Mouse (Mus musculus) kidney, postnatal 10 days (tissue): Measurements from ENCODE around the gene Birc7.

Experiments used
- DNase-seq: peaks from one replicate; pipeline ENCODE4 v3.0.0; 2021; ENCODE audit warnings: mixed read lengths

Gene Birc7

DNA sequence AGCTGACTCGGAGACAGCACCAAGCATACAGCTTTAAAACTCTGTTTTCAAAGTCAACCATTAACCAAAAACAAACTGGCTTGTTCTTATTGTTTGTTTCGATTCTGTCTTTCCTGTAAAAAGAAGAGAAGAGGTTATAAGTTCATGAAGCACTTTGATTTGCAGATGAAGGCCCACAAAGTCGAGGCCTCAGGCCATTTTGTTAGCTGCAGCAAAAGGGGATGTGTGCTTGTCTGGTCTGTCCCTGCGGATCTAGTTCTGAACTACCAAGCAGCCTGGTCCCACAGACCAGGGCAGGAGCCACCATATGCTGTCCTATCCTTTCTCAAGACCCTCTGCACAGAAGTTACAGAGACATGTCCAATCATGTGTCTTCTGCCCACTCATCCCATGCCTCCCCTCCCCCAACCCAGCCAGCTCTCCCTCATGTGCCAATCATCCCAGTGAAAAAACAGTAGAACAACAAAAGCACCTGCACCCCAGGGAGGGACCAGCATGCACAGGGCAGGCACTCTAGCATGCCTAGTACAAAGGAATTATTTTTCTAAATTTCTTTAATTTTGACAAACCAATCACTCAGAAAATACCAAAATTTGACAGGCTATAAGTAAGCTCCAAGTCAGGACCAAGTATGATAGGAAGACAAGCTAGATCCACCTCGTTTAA is 23.1 kb upstream of the Birc7 start:
- DNase-seq = no peak

DNA sequence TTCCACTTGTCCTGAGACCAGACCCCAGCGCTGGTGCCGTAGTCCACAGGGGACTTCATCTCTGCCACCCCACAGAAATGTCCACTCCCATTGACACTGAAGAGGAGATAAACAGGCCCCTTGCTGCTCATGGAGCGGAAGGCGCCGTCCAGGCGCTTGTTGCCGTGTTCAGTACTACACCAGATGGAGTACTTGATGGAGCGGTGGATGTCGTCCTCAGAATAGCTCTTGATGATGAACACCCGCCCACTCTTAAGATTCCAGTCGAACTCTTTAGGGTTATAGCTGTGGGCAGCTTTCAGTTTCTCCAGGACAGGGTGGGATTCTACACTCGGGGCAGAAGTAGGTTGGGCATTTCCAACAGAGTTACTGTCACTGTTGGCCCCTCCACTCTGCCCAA is 17.9 kb upstream of the Birc7 start:
- DNase-seq = no peak

DNA sequence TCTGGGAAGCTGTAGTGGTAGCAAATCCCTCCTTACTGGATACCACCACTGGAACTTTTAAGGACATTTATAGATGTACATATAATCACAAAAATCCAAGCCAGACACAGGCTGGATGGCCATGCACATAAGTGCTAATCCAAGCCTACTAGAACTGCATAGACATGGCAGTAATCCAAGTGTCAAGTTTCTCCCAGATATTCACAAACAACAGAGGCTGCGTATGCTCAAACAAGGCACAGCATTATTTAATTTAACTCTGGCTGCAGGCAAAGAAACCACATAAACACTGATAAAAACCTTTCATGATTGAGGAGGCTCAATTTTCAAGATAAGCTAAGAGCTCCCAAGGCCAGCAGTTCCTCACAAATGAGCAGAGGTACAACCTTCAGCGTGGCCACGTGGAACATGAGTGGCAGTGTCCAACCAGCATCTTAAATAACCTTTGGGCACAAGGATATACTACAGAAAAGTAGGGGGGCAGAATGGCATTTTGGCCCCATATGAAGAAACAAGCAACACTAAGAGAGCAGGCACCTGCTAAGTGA is 12.9 kb upstream of the Birc7 start:
- no peak for DNase-seq

DNA sequence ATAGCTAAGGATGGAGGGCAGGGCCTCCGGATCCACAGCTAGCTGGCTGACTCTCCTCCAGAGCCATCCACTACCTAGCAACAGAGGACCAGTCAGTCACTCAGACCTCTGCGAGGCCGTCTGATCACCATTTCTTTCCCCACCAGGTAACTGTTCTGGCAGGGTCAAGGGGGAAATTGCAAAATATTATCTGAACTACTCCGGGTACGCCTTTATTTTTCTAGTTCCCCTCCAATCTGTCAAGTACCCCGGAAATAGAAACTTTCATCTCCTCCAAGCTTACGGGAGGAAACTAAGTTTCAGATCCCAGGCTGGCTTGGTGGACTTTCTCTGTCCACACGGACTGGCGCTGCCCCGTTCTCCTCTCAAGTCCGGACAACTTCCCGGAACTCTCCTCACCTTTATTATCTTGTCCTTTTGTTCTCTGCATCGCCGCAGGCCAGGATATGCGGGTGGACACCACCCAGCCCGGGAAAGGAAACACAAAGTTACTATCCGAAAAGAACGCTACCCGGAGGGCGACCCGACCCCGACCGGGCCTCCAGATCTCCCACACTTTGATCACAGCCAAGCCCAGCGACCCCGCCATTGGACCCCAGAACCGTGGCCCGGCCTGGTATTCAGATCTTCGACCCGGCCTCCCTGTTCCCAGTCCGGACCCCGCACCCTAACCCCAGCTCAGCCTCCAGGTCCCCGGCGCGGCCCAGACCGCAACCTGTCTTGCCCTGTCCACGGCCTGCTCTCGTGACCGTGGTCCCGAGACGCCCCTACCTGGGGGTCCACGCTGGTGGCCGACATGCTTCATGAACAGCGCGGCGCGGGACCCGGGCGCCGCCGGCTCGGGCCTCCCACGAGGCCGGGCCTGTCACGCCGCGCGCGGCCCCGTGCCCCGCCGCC is 8.7 kb upstream of the Birc7 start:
- peak; percentile 58 for DNase-seq

DNA sequence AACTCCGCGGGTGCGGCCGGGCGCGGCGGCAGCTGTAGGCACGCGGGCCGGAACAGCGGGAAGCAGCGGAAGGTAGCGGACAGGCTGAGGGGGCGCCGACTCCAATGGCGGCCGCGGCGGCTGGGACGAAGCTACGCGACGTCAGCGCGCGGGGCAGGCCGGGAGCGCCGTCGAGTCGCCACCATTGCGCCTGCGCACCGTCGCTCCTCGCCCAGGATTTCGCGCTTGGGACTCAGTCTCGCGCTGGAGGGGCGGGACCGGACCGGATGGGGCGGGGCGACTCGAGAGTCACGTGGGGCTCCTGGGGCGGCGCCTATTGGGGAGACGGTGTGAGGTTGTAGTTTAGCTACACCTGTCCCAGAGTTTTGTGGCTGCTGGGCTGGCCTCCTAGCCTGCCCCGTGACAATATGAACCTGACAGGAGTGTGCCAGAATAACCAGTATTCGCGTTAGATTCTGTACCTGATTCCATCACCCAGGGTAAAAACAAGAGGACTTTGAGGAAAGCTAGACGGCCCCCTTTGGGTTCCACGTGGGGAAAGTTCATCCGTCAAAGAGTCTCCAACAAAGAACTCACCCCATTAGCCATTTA is 7.9 kb upstream of the Birc7 start, which contains the start of gene Ythdf1:
Gene Ythdf1, minus strand, starts transcription at position 140 of the 591 bp plus-strand sequence.
- DNase-seq = peak; percentile 99

DNA sequence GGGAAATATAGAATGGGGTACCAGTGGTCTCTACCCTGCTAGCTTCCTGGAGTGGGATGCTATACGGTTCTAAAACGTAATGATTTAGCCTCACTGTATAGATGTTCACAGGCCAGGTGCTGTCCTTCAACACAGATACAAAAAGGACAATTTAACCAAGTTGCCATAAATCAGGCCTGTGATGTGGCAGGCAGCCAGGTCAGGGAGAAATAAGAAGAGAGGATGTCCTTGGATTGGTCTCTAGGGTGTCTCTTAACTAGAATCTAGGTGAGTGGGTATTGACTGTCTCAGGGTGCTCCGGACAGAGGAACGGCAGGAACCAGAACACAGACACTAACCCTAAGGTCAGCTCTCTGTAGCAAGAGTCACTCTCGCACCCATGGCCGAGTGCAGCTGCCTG is 6.1 kb upstream of the Birc7 start:
- no peak for DNase-seq

DNA sequence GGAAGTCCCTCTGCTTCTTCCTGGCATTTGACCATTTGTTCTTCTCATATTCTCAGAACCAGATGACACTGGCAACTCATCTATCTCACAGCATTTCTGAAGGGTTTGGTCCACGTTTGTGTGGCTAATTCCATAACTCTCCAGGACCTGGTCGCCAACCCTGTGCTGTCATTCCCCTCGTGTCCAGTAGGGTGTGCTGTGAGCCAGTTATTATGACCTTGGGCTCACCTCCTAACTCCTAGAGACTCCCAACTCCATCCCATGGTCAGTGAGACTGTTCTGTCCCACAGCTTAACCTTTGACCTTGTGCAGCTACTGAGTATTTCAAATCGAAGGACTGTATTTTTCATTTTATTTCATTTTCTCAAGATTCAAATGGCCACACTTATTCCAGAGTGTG is 3.6 kb upstream of the Birc7 start:
- peak; percentile 83 for DNase-seq

DNA sequence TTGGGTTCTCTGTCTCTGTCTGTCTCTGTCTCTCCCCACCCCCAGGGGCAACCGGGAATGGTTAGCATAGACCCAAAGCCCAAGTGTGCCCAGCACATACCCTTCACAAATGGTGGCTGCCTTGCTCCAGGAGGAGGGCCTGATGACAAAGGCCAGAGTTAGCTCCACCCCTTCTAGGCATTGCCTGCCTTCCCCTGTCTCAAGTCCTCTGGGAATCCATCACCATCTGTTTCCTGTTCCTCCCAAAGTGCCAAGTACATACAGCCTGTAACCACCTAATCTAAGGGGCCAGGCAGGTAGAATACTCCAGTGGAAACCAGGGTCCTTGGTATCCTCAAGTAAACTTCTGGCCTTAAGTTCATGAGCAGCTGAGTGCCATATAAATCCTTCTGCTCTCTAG is 3.6 kb downstream of the Birc7 start:
- DNase-seq = no peak

DNA sequence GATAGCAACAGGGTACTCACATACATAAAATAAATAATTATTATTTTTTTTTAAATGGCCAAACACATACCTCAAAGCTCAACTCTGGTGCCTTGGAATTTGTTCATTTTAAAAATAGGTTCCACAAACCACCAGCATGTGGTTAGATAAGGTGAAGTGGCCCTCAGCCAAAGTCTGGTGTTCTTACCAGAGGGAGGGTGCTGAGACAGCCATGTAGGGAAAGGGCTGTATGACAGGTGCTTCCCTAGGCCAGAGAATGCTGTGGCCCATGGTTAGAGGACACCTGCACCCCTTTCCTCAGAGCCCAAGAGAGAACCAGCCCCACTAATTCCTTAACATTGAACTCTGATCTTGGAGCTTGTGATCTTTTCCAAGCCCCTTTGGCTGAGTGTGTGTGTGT is 11.4 kb downstream of the Birc7 start:
- no peak for DNase-seq

DNA sequence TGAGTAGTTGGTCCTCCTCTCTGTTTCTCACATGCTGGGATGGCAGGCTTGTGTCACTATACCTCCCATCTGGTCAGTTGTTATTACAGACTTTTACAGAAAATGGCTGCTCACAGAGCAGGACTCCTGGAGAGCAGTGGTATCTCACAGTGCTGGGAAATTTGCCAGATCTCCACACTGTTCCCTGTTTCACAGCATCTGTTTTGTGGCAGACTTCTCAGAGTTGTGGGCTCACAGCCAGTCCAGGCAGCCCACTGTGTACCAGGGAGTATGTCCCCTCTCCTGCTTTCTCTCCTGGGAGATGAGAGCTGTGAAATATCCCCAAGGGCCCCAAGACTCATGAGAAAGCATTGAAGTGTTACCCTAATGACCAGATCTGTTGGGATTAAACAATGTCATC is 13.0 kb downstream of the Birc7 start:
- no peak for DNase-seq

DNA sequence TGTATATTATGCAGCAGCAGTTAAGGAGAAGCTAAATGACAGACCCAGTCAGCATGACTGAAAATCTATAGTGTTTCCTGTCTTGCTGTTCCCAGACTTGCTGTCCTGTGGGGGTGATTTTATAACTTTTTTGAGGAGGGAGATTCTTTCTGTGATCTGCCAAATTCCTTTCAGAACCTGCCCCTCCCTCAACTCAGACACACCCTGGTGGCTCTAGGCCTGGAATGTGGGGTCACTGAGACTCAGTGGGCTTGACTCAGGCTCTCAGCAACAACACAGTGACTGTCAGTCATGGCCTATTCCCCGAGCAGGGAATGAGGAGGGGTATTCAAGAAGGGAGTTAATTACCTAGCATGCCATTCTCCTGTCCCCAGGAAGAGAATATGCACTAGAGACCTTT is 21.1 kb downstream of the Birc7 start:
- no peak for DNase-seq

DNA sequence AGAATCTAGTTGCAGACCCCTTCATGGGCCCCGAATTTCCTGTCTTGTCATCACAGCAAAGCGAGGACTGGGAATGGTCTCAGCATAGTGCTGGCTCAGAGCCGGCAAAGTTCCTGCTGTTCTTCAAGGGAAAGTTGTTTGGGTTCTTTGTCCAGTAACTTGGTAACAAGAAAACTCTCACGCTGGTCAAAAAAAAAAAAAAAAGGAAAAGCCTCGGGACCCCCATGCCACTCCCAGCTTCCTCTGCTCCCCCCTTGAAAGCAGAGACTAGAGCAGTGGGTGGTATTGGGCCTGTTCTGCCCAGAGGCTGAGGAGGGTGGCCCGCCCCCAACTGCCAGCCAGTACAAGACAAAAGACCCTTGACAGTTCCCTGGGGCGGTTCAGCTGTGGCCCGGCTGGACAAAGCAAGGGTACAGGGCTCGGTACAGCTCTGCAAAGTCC is 23.9 kb downstream of the Birc7 start:
- peak; percentile 40 for DNase-seq

DNA sequence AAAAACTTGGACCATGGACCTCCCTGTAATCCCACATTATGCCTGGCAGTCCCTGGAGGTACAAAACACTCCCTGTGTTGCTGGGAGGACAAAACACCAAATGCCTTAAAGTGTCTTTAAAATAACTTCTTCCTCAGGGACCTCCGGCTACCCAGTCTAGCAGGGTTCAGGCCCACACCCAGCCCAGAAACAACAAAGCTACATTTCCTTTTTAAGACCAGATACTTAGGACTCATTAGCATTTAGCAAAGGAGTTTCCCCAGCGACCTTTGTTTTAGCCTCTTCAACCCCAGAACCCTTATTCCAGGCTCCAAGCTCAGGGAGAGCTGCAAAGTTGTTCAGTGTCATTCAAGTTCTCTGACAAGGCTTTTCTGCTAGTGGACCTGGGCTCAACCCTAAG is 24.8 kb downstream of the Birc7 start:
- DNase-seq = no peak

DNA sequence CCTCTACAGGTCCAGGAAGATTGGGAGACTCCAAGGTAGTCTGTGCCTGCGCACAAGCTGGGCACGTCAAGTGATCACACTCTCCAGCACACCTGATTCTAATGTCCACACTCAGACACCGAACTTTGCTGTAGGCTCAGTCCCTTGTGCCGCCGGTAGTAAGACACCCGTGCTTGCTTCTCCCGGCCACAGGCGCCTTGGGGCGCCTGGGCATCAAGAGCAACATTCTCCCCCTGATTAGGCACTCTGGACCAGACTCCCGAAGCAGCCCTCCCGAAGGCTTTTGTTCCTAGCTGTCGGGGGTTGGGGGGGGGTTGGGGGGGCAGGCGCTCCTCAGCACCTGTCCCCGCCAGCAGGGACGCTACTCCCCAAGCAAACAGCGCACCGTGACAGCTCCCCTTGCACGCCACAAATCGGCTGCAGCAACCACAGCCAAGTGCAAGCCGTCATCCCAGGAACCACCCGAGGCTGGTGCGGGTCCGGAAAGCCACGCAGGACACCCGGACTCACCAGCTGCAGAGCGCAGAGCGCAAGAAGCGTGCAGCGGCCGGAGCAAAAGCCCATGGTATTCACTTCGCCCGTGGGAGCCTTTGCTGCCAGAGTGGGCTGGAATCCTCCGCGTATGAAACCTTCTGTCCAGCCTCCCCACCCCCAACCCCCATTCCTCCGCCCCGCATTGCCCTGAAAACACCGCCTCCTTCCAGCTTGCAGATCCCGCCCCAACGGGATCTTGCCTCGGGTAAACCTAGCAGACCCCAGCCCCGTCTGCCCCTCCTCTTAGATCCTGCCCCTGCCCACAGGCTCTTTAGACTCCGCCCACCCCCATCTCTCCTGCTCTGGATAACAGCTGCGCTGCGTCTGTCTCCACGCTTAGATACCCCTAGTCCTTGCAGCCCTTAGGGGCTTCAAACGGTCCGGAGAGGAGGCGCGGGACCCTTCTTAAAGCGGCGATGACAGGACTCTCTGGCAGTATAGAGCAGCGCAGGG is 25.5 kb downstream of the Birc7 start, which contains the start of gene Nkain4:
Gene Nkain4, minus strand, starts transcription at position 639 of the 987 bp plus-strand sequence.
- DNase-seq = peak; percentile 78

DNA sequence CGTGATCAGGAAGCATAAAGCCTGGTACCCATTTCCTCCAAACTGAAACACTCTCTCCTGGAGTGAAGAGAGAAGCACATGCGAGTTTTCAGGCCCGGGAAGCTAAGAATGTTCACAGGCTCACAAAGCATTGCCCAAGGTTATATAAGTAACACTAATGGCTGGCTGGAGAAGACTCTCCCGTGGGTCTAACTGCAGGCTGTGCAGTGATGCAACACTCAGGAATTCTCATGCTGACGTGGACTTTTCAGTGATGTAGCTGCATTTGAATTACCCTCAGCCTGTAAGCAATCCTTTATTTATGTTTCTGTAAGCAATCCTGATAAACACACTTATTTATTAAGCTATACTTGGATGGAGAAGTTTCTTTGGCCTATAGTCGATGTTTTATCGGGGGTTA is 30.8 kb downstream of the Birc7 start:
- DNase-seq = no peak

DNA sequence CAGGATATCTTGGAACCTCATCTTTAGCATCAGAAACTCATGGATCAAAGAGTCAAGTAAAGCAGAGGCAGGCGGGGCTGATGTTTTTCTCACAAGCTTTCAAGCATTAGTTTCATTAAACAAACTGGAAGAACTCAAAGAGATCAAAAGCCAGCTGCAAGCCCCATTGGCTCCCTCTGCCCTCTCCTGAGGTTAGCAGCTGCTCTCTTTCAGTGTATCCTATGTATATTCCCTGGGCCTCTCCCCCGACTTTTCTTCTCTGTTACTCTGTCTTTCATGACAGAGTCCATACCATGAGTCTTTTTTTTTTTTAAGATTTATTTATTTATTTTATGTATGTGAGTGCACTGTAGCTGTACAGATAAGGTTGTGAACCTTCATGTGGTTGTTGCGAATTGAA is 31.4 kb downstream of the Birc7 start:
- DNase-seq = no peak

DNA sequence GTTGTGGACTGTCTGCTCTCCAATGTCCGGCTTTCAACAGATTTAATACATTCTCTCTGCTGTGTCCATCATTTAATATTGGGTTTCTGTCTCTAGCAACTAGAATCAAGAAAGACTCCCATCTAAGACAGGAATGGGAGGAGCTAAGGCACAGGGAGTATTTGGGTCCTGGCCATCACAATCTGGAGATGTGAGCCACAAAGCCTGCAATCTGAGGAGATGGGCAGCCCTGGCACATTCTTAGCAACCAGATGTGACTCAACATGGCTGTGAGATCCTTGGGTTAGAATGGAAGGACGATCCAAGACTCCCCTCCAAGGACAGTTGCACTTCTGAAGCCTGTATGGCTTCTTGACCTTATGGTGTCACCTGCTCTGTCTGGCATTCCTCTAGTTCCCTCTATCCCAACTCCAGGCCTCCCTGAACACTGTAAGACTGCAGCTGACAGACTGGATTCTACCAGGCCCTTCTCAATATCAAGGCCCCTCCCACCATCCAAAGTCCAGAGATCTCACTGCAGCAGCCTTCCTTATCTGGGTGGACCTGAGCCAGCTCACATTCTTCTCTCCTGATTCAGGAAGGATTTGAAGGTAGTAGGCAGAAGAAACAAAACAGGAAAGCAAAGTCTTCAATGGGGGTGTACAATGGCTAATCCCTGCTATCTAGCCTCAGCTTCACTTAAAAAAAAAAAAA is 33.9 kb downstream of the Birc7 start:
- peak; percentile 28 for DNase-seq

DNA sequence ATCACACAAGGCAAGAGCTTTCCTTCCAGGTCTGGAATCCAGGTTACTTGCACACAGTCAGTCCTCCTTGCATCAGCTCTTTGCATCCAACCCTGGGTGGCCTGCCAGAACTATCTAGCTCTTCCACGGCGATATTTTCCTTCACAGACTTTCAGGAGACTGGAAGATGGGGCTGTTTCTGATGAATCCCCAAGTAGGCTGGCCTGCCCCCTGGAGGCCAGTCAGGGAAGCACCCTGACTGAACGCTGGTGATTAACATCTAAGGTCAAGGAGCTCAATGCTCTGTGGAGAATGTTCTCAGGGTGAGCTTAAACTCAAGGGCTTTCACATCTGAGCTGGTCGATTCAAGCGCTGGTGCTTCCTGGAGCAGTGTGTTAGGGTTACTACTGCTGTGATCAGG is 35.1 kb downstream of the Birc7 start:
- DNase-seq = peak; percentile 86

DNA sequence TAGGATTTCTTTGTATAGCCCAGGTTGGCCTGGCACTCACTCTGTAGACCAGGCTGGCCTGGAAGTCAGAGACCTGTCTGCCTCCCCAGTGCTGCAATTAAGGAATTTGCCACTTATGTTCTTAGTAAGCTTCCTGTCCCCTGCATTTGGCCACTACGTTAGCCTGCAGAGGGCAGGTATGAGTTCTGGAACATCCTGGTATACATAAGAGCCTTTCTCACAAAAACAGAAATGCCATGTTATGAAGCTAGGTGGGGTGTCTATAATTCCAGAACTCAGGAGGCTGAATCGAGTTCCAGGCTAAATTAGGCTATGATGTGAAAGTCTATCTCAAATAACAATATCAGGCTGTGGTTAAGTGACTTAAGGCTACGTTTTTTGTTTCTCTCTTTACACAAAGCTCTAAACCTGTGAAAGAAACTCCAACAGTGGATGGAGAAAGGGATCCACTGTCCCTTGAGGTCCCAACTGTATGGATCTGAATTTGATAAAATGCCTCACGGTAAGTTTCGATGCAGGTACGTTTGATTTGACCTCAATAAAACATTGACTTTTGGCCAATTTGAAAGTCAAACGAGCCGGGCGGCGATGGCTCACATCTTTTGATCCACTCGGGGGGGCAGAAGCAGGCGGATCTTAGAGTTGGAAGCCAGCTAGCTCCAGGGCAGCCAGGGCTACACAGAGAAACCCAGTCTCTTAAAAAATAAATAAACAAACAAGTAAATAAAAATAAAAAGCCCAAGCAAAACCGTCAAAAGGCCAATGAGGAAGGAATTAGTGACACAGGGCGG is 37.5 kb downstream of the Birc7 start:
- DNase-seq = peak; percentile 40

DNA sequence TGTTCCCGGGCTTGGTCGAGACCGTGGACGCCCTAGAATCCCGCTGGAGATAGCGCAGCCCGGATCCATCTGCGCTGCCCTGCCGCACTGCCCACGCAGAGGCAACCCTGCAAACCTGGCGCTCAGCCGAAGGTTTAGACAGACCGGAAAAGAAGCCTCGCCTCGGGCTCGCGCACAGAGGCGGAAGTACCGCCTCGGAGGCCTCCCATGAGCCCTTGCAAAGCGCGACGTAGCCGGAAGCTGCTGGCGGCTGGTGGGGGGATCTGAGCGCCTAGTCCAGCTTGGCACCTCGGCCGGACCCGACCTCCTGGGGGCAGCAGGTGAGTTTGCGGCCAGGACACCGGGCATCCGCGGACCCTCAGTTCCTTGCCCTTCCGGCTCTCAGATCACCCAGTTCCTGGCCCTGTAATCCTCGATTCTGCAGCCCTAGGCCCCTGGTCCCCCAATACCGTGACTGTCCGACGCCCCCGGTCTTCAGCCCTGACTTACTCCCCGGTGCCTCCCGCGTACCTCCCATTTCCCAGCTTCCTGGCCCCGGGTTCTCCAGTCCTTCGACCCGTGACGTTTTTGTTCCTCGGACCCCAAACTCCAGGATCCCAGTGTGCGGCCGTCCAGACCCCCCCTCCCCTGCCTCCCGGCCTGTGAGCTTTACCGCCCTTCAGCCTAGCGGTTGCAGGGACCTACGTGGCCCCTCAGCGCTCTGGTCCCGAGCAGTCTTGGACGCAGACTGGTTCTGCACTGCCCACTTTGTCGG is 38.4 kb downstream of the Birc7 start, which contains the start of gene Arfgap1:
Gene Arfgap1, plus strand, starts transcription at position 216 of the 754 bp plus-strand sequence.
- peak; percentile 95 for DNase-seq
